Mouse (Mus musculus) effector memory CD4-positive, alpha-beta T cell, adult 7 months (primary cell): ENCODE measurements around the gene Olfr355. TPM values are rescaled to one million over a fixed set of nuclear protein-coding genes. Genes with fewer than 3 reads are reported as not detected.

ENCODE experiments used
- polyA plus RNA-seq: library from polyadenylated mRNA; unstranded; fragments of 100-300 nt; shearing (Covaris generic); gene quantifications from one replicate; pipeline ENCODE4 v1.2.1, GENCODE M21; 2017

Gene Olfr355
- 0.62 TPM for polyA plus RNA-seq

DNA sequence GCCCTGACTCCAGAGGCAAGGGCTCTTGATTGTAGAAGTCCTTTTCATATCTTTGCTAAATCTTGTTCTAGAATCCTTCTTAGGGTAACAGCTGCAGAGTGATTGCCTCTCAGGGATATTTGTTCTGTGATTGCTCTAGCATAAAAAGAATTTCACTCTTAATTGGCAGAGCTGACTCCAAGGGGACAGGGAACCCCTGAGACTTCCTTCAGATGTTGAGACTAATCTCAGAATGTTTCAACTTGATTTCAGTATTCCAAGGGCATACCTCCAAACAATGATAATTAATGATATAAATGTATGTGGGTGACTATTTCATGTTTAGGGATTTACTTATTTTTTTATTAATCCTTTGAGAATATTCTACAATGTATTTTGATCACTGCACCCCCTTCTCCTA, at the start of gene Olfr355:
TSS of gene Olfr355 (minus strand) at position 101 of the 400 bp plus-strand sequence.

GRCm38 (mm10) chr2:36936821-36937220, 8.1 kb upstream of the Olfr355 start, which contains the start of gene Olfr356:
Gene Olfr356, plus strand, starts transcription at chr2:36937121.

DNA sequence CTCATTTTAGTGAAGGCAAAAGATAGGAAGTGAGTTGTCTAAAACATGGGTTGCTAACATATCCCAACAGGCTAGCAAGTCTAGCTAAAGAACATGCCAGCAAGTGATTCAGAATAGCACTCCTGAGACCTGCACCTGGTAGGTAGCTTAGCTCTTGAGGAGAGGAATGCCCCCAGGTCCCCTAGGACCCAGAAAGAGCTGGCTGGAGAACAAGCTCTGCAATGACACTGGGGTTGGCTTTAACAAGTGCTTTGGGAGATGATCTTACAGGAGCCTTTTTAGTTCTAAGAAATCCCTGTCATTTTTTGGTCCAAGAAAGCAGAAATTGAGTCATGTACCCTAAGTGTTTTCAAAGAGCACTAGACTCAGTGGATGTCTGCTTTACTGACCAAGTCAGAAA, 23.3 kb downstream of the Olfr355 start, which contains the start of gene Olfr354:
TSS of gene Olfr354 (plus strand) at position 301 of the 400 bp plus-strand sequence.

DNA sequence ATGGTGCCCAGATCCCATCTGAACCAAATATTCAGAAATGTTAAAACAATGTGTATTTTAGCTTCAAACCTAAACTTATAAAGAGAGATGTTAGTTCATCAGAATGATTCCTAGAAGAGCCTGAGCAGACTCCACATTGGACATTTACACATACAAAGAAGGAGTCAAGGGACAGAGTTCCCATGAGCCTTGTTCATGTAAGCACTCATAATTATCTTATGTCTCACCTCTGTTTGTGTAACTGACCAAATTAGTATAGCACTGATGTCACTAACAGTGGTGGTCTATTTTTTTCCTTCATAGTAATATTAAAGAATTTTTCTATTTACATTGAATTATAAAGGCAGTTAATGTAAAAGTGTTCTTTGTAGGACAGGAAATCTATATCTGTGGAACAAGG, 35.9 kb downstream of the Olfr355 start, which contains the start of gene Olfr353:
TSS of gene Olfr353 (minus strand) at position 101 of the 400 bp plus-strand sequence.

Other genes with a start within 250 kb of the Olfr355 start
- not detected for gene Olfr346, start 243.1 kb downstream of the Olfr355 start, polyA plus RNA-seq
- not detected for gene Olfr347, start 197.0 kb downstream of the Olfr355 start, polyA plus RNA-seq
- gene Olfr348, start 144.6 kb downstream of the Olfr355 start, polyA plus RNA-seq = not detected
- not detected for gene Olfr50, start 138.4 kb downstream of the Olfr355 start, polyA plus RNA-seq
- not detected for gene Olfr3, start 111.9 kb downstream of the Olfr355 start, polyA plus RNA-seq
- gene Olfr350, start 82.6 kb downstream of the Olfr355 start, polyA plus RNA-seq = not detected
- not detected for gene Olfr351, start 66.2 kb downstream of the Olfr355 start, polyA plus RNA-seq
- gene Olfr352, start 60.4 kb downstream of the Olfr355 start, polyA plus RNA-seq = 0.18 TPM
- not detected for gene Olfr353, start 36.0 kb downstream of the Olfr355 start, polyA plus RNA-seq
- 0.16 TPM for gene Olfr354, start 23.2 kb downstream of the Olfr355 start, polyA plus RNA-seq
- gene Olfr356, start 8.2 kb upstream of the Olfr355 start, polyA plus RNA-seq = not detected
- not detected for gene Olfr357, start 64.9 kb upstream of the Olfr355 start, polyA plus RNA-seq
- not detected for gene Olfr358, start 80.4 kb upstream of the Olfr355 start, polyA plus RNA-seq
- not detected for gene Olfr360, start 136.8 kb upstream of the Olfr355 start, polyA plus RNA-seq
- gene Olfr361, start 160.4 kb upstream of the Olfr355 start, polyA plus RNA-seq = 0.27 TPM
- gene Olfr362, start 189.0 kb upstream of the Olfr355 start, polyA plus RNA-seq = not detected
- gene Olfr364-ps1, start 210.4 kb upstream of the Olfr355 start, polyA plus RNA-seq = not detected